In genomic region chr5:118145458-118145857, GRCm38 (mm10) we compare ENCODE assay signal across 20 mouse cellular contexts. TPM values are rescaled to one million over a fixed set of nuclear protein-coding genes. Genes with fewer than 3 reads are reported as not detected.
DNase-seq lines count a peak whose midpoint lies in the region; ATAC-seq and TF ChIP-seq lines count a peak whose summit lies in the region.
"Had no signal": no experiment of that assay in that cellular context is flagged by ENCODE, and none has a peak within 500 bp of the region (broad histone marks: within the 10 kb centered on the region; RNA-seq: fewer than 3 reads in every experiment).

No protein-coding gene starts in this region.

- H3K4me3 ChIP-seq in cerebellum, adult 2 months (replicated peaks; ENCODE audit: insufficient read depth, low read depth, low read length) = no peak overlapping the region
- no peak overlapping the region for H3K4me3 ChIP-seq in heart, embryonic 13.5 days
- no peak overlapping the region for H3K4me3 ChIP-seq in limb, embryonic 12.5 days (replicated peaks)
- H3K4me3 ChIP-seq in limb, embryonic 10.5 days = no peak overlapping the region
- no peak overlapping the region for H3K4me3 ChIP-seq in midbrain, postnatal 0 days (ENCODE audit: low read depth, low read length)
- H3K4me3 ChIP-seq: limb, embryonic 15.5 days had no signal

- 35% methylated on average over 3 of the region's 3 CpGs for WGBS in cerebellum, adult 2 months
- WGBS in heart, embryonic 13.5 days = 75% methylated on average over 3 of the region's 3 CpGs
- WGBS in limb, embryonic 12.5 days = 98% methylated on average over 3 of the region's 3 CpGs
- 94% methylated on average over 3 of the region's 3 CpGs for WGBS in limb, embryonic 10.5 days
- 79% methylated on average over 3 of the region's 3 CpGs for WGBS in midbrain, postnatal 0 days

- peak overlapping the region; percentile 34; the same call in 1 of the 2 replicates for H3K27ac ChIP-seq in cerebellum, adult 2 months (ENCODE audit: insufficient read depth, low read length)
- H3K27ac ChIP-seq in heart, embryonic 13.5 days (replicated peaks) = peak overlapping the region; percentile 69
- H3K27ac ChIP-seq in limb, embryonic 12.5 days = 0 out of 2 replicates have a peak overlapping the region, but pooled peaks have one; percentile 4
- H3K27ac ChIP-seq in limb, embryonic 10.5 days = no peak overlapping the region
- H3K27ac ChIP-seq in midbrain, postnatal 0 days (ENCODE audit: low read depth, low read length) = peak overlapping the region; percentile 34; the same call in 1 of the 2 replicates
- H3K27ac ChIP-seq: limb, embryonic 15.5 days; stomach, postnatal 0 days had no signal

- ATAC-seq in heart, embryonic 13.5 days (ENCODE audit: extremely low read depth, insufficient number of reproducible peaks, low FRiP score, low TSS enrichment) = no peak
- ATAC-seq in limb, embryonic 12.5 days (ENCODE audit: insufficient number of reproducible peaks, insufficient read depth, low FRiP score, low TSS enrichment, low read depth) = no peak
- no peak for ATAC-seq in midbrain, postnatal 0 days (ENCODE audit: low FRiP score)
- ATAC-seq: activated CD4-positive, CD25-positive, alpha-beta regulatory T cell, adult 4 months had no signal

- H3K4me1 ChIP-seq in cerebellum, adult 2 months (ENCODE audit: control insufficient read depth, insufficient read depth, low read length) = peaks cover 50% of the 10 kb centered on the region
- H3K4me1 ChIP-seq in heart, embryonic 13.5 days = peaks cover 72% of the 10 kb centered on the region
- H3K4me1 ChIP-seq in limb, embryonic 12.5 days (replicated peaks) = no peaks in the 10 kb centered on the region
- 0 out of 2 replicates have a peak, but pooled peaks cover 3% of the 10 kb centered on the region for H3K4me1 ChIP-seq in limb, embryonic 10.5 days
- H3K4me1 ChIP-seq in midbrain, postnatal 0 days (ENCODE audit: insufficient read depth, low read length) = peaks cover 14% of the 10 kb centered on the region; the same call in 1 of the 2 replicates

- no peak for TF ChIP-seq CTCF in cerebellum, adult 2 months (IDR thresholded peaks at IDR 0.05; ENCODE audit: borderline replicate concordance, insufficient read depth, low read depth, low read length)
- TF ChIP-seq CTCF in midbrain, postnatal 0 days (IDR thresholded peaks at IDR 0.05) = no peak

- no peak for TF ChIP-seq POLR2A in cerebellum, adult 2 months (IDR thresholded peaks at IDR 0.05; ENCODE audit: borderline replicate concordance, insufficient read depth, low read length)

- H3K27me3 ChIP-seq in cerebellum, adult 2 months (ENCODE audit: control insufficient read depth, insufficient read depth, low read length) = no peaks in the 10 kb centered on the region
- no peaks in the 10 kb centered on the region for H3K27me3 ChIP-seq in heart, embryonic 13.5 days (replicated peaks)
- no peaks in the 10 kb centered on the region for H3K27me3 ChIP-seq in limb, embryonic 12.5 days
- H3K27me3 ChIP-seq in limb, embryonic 10.5 days (ENCODE audit: low read depth, poor library complexity, severe bottlenecking) = no peaks in the 10 kb centered on the region
- no peaks in the 10 kb centered on the region for H3K27me3 ChIP-seq in midbrain, postnatal 0 days (ENCODE audit: insufficient read depth, low read length)
- H3K27me3 ChIP-seq: CH12.LX; limb, embryonic 15.5 days had no signal

- H3K9me3 ChIP-seq in heart, embryonic 13.5 days = no peaks in the 10 kb centered on the region
- H3K9me3 ChIP-seq in limb, embryonic 12.5 days = no peaks in the 10 kb centered on the region
- H3K9me3 ChIP-seq in limb, embryonic 10.5 days (replicated peaks) = no peaks in the 10 kb centered on the region
- H3K9me3 ChIP-seq in midbrain, postnatal 0 days (ENCODE audit: low read length) = no peaks in the 10 kb centered on the region
- H3K9me3 ChIP-seq: limb, embryonic 15.5 days had no signal

- H3K4me2 ChIP-seq in heart, embryonic 13.5 days = no peak overlapping the region; the same call in 1 of the 2 replicates
- no peak overlapping the region for H3K4me2 ChIP-seq in limb, embryonic 12.5 days
- H3K4me2 ChIP-seq in midbrain, postnatal 0 days (ENCODE audit: low read depth, low read length, poor library complexity, severe bottlenecking) = no peak overlapping the region
- H3K4me2 ChIP-seq: limb, embryonic 15.5 days had no signal

- DNase-seq in cerebellum, adult 2 months = no peak
- DNase-seq in cerebellum, postnatal 4 days (ENCODE audit: low spot score in 2 of 2) = no peak
- no peak for DNase-seq in heart, adult 8-10 months (ENCODE audit: low spot score)
- DNase-seq in limb, embryonic 10.5 days (ENCODE audit: low spot score) = no peak
- no peak for DNase-seq in midbrain, postnatal 0 days (ENCODE audit: low spot score)
- DNase-seq in adrenal gland, postnatal 25 days = no peak
- DNase-seq: kidney, adult 18-20 months; kidney, postnatal 4 days; lung, adult 18-20 months; right cerebral cortex, adult 18-20 months; spleen, adult 18-20 months; thymus, postnatal 25 days had no signal

- H3K36me3 ChIP-seq in heart, embryonic 13.5 days = peaks cover 30% of the 10 kb centered on the region
- peaks cover 60% of the 10 kb centered on the region for H3K36me3 ChIP-seq in limb, embryonic 12.5 days
- peaks cover 53% of the 10 kb centered on the region for H3K36me3 ChIP-seq in limb, embryonic 10.5 days
- H3K36me3 ChIP-seq in midbrain, postnatal 0 days (ENCODE audit: insufficient read depth, low read length) = peaks cover 17% of the 10 kb centered on the region

- peak overlapping the region; percentile 58 for H3K9ac ChIP-seq in heart, embryonic 13.5 days
- H3K9ac ChIP-seq in limb, embryonic 12.5 days (replicated peaks) = no peak overlapping the region
- H3K9ac ChIP-seq in midbrain, postnatal 0 days (replicated peaks; ENCODE audit: low read length, poor library complexity, severe bottlenecking) = no peak overlapping the region
- H3K9ac ChIP-seq: limb, embryonic 15.5 days had no signal

RNA-seq across cellular contexts. Expression of gene Fbxw8, which starts 9.8 kb away (rescaled TPM):
- polyA plus RNA-seq in cerebellum, adult 2 months (2012; rRNA removed) = 42.8 and 46.2 TPM in 2 replicates
- polyA plus RNA-seq in heart, embryonic 13.5 days (2015; fragmentation: Nextera tagmentation; extraction: Ambion mirVana) = 21.5 and 22.0 TPM in 2 replicates
- total RNA-seq in heart, adult 8-10 months (2022) = 10 to 100 TPM; 34.9 to 37.7 (median 36.6) TPM
- 42.9 and 44.5 TPM in 2 replicates for polyA plus RNA-seq in limb, embryonic 12.5 days (2016; fragmentation: Nextera tagmentation; extraction: Ambion mirVana)
- 36.8 and 37.9 TPM in 2 replicates for polyA plus RNA-seq in limb, embryonic 10.5 days (2016; fragmentation: Nextera tagmentation; extraction: Ambion mirVana)
- total RNA-seq in midbrain, postnatal 0 days (2014; rRNA removed) = 43.0 and 48.4 TPM in 2 replicates
- 13.6 and 14.4 TPM in 2 replicates for polyA plus RNA-seq in midbrain, postnatal 0 days (2015; fragmentation: Nextera tagmentation; extraction: Ambion mirVana)
- 37.2 and 47.7 TPM in 2 replicates for total RNA-seq in adrenal gland, postnatal 25 days (2021)

RNA-seq across cellular contexts. Expression of gene Hrk, which starts 19.0 kb away (rescaled TPM):
- polyA plus RNA-seq in cerebellum, adult 2 months (2012; rRNA removed) = 3.3 and 3.4 TPM in 2 replicates
- polyA plus RNA-seq in heart, embryonic 13.5 days (2015; fragmentation: Nextera tagmentation; extraction: Ambion mirVana) = not detected in 2 replicates
- total RNA-seq in heart, adult 8-10 months (2022) = under 1 TPM; 0.23 to 0.46 (median 0.36) TPM
- polyA plus RNA-seq in limb, embryonic 12.5 days (2016; fragmentation: Nextera tagmentation; extraction: Ambion mirVana) = 0.13 TPM in 2 replicates
- polyA plus RNA-seq in limb, embryonic 10.5 days (2016; fragmentation: Nextera tagmentation; extraction: Ambion mirVana) = 0.03 TPM in 2 replicates
- total RNA-seq in midbrain, postnatal 0 days (2014; rRNA removed) = 18.2 and 20.0 TPM in 2 replicates
- 5.7 and 6.6 TPM in 2 replicates for polyA plus RNA-seq in midbrain, postnatal 0 days (2015; fragmentation: Nextera tagmentation; extraction: Ambion mirVana)
- 0.09 TPM in 1 of 2 replicates, not detected in the other for total RNA-seq in adrenal gland, postnatal 25 days (2021)
- total RNA-seq: CH12.LX; granulocyte monocyte progenitor cell, adult 5-6 weeks; megakaryocyte, adult 5-6 weeks had no signal
